Mouse (Mus musculus): ENCODE results near the gene Relch. TPM values are rescaled to one million over a fixed set of nuclear protein-coding genes. Genes with fewer than 3 reads are reported as not detected.

Gene Relch
- total and polyA plus RNA-seq, 2 experiments from 2014 or later, result 50.5 to 66.7 TPM

DNA sequence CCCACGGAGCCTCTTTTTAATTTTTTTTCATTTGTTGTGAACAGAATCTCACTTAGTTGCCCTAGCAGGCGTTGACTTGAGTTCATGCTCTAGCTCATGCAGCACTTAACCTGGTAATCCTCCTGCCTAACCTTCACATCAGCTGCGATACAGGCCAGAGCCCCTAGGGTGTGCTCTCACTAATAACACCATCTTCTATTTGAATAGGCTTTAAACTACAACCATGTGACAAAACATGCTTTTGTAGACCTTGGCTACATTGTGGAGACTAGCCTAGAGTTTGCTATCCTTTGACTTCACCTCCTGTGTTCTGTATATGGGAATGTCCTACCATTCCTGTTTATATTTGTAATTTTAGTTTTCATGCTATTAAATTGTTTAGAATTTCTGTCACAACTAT lies 71.7 kb downstream of the Relch start:
- DNase-seq (ENCODE audit: low spot score) (peak; percentile 3), ATAC-seq (ENCODE audit: low FRiP score) (no peak)
- H3K4me1 ChIP-seq (ENCODE audit: insufficient read depth, low read length), result no peaks in the 10 kb centered on the region
- no peak overlapping the region for H3K4me2 ChIP-seq (ENCODE audit: low read depth, low read length, poor library complexity, severe bottlenecking)
- no peak overlapping the region for H3K4me3 ChIP-seq (ENCODE audit: low read depth, low read length)
- no peaks in the 10 kb centered on the region for H3K9me3 ChIP-seq (ENCODE audit: low read length)
- H3K36me3 ChIP-seq (ENCODE audit: insufficient read depth, low read length), result peaks cover 10% of the 10 kb centered on the region
- 81% methylated on average over 3 of the region's 3 CpGs for WGBS
- TF ChIP-seq CTCF (IDR thresholded peaks at IDR 0.05), result no peak; the same call in 1 of the 2 replicates
- no peaks in the 10 kb centered on the region for H3K27me3 ChIP-seq (ENCODE audit: insufficient read depth, low read length)
- H3K27ac ChIP-seq (ENCODE audit: low read depth, low read length), result no peak overlapping the region
- no peak overlapping the region for H3K9ac ChIP-seq (replicated peaks; ENCODE audit: low read length, poor library complexity, severe bottlenecking)

- no peak overlapping the region for H3K4me3 ChIP-seq (ENCODE audit: low read depth, low read length)
- no peak for TF ChIP-seq CTCF (IDR thresholded peaks at IDR 0.05)
- H3K36me3 ChIP-seq (ENCODE audit: insufficient read depth, low read length), result peaks cover 8% of the 10 kb centered on the region
- no peak for ATAC-seq (ENCODE audit: low FRiP score)
- no peaks in the 10 kb centered on the region for H3K4me1 ChIP-seq (ENCODE audit: insufficient read depth, low read length)
- H3K9ac ChIP-seq (replicated peaks; ENCODE audit: low read length, poor library complexity, severe bottlenecking), result no peak overlapping the region
- no peaks in the 10 kb centered on the region for H3K9me3 ChIP-seq (ENCODE audit: low read length)
- H3K27me3 ChIP-seq (ENCODE audit: insufficient read depth, low read length), result no peaks in the 10 kb centered on the region
- 93% methylated on average over 6 of the region's 6 CpGs for WGBS
- no peak for DNase-seq (ENCODE audit: low spot score)
- H3K4me2 ChIP-seq (ENCODE audit: low read depth, low read length, poor library complexity, severe bottlenecking), result no peak overlapping the region
- no peak overlapping the region for H3K27ac ChIP-seq (ENCODE audit: low read depth, low read length)
Observed at GRCm38 (mm10) chr1:105738334-105738733, 74.7 kb downstream of the Relch start.

DNA sequence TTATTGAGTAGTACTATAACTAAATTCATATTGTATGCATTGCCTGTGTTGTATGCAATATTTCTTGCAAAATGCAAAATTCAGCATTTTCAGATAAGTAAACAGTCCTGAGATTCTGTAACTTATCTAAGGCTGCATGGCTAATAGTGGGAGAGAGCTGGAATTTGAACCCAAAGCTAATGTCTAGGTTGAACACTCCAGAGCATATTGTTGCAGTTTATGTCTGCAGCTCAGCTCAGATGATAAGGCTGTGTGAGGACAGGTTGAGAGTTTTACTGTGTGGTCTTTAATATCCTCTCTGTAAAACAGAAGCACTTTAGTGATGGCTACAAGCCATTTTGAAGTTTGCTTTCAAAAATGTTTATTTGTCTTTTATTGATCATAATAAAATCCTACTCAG lies 75.8 kb downstream of the Relch start:
- no peak overlapping the region for H3K4me3 ChIP-seq (ENCODE audit: low read depth, low read length)
- peaks cover 17% of the 10 kb centered on the region for H3K36me3 ChIP-seq (ENCODE audit: insufficient read depth, low read length)
- no peak for ATAC-seq (ENCODE audit: low FRiP score)

DNA sequence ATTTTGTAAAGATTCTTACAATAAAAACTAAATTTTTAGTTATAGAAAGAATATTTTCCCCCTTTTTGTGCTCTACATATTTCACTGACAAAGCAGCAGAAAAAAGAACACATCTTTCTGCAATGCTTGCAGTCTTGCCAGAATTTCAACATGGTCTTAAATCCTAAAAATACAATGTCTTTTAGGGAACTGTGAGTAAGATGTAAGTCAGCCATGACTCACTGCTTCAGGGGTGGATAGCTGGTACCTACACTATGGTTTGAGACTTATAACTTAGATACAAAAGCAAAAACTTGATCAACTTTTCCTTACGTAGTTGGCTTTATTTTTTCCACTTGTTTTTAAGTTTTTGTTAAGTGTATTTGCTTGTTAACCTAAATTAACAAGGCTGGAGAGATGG lies 78.8 kb downstream of the Relch start:
- Histone ChIP-seq H3K4me3 (ENCODE audit: low read depth, low read length) (no peak overlapping the region), H3K9ac (replicated peaks; ENCODE audit: low read length, poor library complexity, severe bottlenecking) (no peak overlapping the region), H3K27ac (ENCODE audit: low read depth, low read length) (no peak overlapping the region), H3K9me3 (ENCODE audit: low read length) (no peaks in the 10 kb centered on the region), H3K27me3 (ENCODE audit: insufficient read depth, low read length) (no peaks in the 10 kb centered on the region), H3K4me1 (ENCODE audit: insufficient read depth, low read length) (no peaks in the 10 kb centered on the region), H3K4me2 (ENCODE audit: low read depth, low read length, poor library complexity, severe bottlenecking) (no peak overlapping the region), H3K36me3 (ENCODE audit: insufficient read depth, low read length) (peaks cover 23% of the 10 kb centered on the region)
- no peak for ATAC-seq (ENCODE audit: low FRiP score)
- WGBS, result 90% methylated on average over 1 of the region's 1 CpGs
- TF ChIP-seq CTCF (IDR thresholded peaks at IDR 0.05), result no peak
- no peak for DNase-seq (ENCODE audit: low spot score)

More for the DNA sequence above, 75.8 kb downstream of the Relch start:
- no peaks in the 10 kb centered on the region for H3K4me1 ChIP-seq (ENCODE audit: insufficient read depth, low read length)
- H3K27me3 ChIP-seq (ENCODE audit: insufficient read depth, low read length), result no peaks in the 10 kb centered on the region
- no peak overlapping the region for H3K4me2 ChIP-seq (ENCODE audit: low read depth, low read length, poor library complexity, severe bottlenecking)
- no peak for DNase-seq (ENCODE audit: low spot score)
- no peak overlapping the region for H3K27ac ChIP-seq (ENCODE audit: low read depth, low read length)
- H3K9ac ChIP-seq (replicated peaks; ENCODE audit: low read length, poor library complexity, severe bottlenecking), result no peak overlapping the region
- no peaks in the 10 kb centered on the region for H3K9me3 ChIP-seq (ENCODE audit: low read length)
- no peak for TF ChIP-seq CTCF (IDR thresholded peaks at IDR 0.05)

GRCm38 (mm10) chr1:105746444-105746843 lies 82.8 kb downstream of the Relch start:
- H3K4me3 ChIP-seq (ENCODE audit: low read depth, low read length), result no peak overlapping the region
- H3K36me3 ChIP-seq (ENCODE audit: insufficient read depth, low read length), result peaks cover 23% of the 10 kb centered on the region
- ATAC-seq (ENCODE audit: low FRiP score) (no peak), DNase-seq (ENCODE audit: low spot score) (no peak)
- H3K27me3 ChIP-seq (ENCODE audit: insufficient read depth, low read length), result no peaks in the 10 kb centered on the region
- no peak overlapping the region for H3K9ac ChIP-seq (replicated peaks; ENCODE audit: low read length, poor library complexity, severe bottlenecking)
- no peaks in the 10 kb centered on the region for H3K4me1 ChIP-seq (ENCODE audit: insufficient read depth, low read length)
- H3K27ac ChIP-seq (ENCODE audit: low read depth, low read length), result no peak overlapping the region
- no peak for TF ChIP-seq CTCF (IDR thresholded peaks at IDR 0.05)
- H3K4me2 ChIP-seq (ENCODE audit: low read depth, low read length, poor library complexity, severe bottlenecking), result no peak overlapping the region
- 94% methylated on average over 1 of the region's 1 CpGs for WGBS
- H3K9me3 ChIP-seq (ENCODE audit: low read length), result no peaks in the 10 kb centered on the region

GRCm38 (mm10) chr1:105746858-105747596 lies 83.4 kb downstream of the Relch start:
- H3K36me3 ChIP-seq (ENCODE audit: insufficient read depth, low read length), result peaks cover 26% of the 10 kb centered on the region
- no peak overlapping the region for H3K9ac ChIP-seq (replicated peaks; ENCODE audit: low read length, poor library complexity, severe bottlenecking)
- WGBS, result 90% methylated on average over 5 of the region's 5 CpGs
- no peaks in the 10 kb centered on the region for H3K27me3 ChIP-seq (ENCODE audit: insufficient read depth, low read length)
- H3K27ac ChIP-seq (ENCODE audit: low read depth, low read length), result no peak overlapping the region
- H3K9me3 ChIP-seq (ENCODE audit: low read length), result no peaks in the 10 kb centered on the region
- no peaks in the 10 kb centered on the region for H3K4me1 ChIP-seq (ENCODE audit: insufficient read depth, low read length)
- TF ChIP-seq CTCF (IDR thresholded peaks at IDR 0.05), result no peak
- ATAC-seq (ENCODE audit: low FRiP score), result no peak
- no peak overlapping the region for H3K4me3 ChIP-seq (ENCODE audit: low read depth, low read length)
- no peak for DNase-seq (ENCODE audit: low spot score)
- no peak overlapping the region for H3K4me2 ChIP-seq (ENCODE audit: low read depth, low read length, poor library complexity, severe bottlenecking)
